ENCODE assay signal across 8 mouse cellular contexts in the genomic region with DNA sequence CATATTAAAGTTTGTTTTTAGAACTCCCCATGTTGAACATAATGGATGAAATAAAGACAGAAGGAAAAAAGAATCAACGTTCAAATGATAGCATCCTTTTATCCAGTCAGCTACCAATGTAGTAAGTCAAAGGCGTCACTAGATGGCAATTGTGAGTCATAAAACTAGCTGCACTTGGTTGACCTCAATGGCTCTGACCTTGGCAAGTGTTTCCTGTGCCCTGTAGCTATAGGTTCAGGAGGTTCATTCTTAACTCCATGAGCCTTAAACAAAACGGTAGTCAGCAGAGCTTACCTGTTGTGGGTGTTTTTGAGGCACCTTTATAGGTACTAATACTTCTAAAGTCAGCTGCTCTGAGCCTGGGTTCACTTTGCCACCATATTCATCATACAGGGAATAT.
A peak's percentile ranks its signal among the peaks of the same experiment; 100 is the strongest.
DNase-seq lines count a peak whose midpoint lies in the region; TF ChIP-seq lines count a peak whose summit lies in the region.
"Had no signal": no experiment of that assay in that cellular context is flagged by ENCODE, and none has a peak within 500 bp of the region (broad histone marks: within the 10 kb centered on the region; RNA-seq: fewer than 3 reads in every experiment).

No protein-coding gene starts in this region.

- peak; percentile 3 for DNase-seq in layer of hippocampus, adult 11-12 months (ENCODE audit: low spot score)
- no peak for DNase-seq in layer of hippocampus, adult 9-11 months
- DNase-seq in ES-E14 (ENCODE audit: low read depth, low spot score): peak; percentile 40
- peak; percentile 35 for DNase-seq in adrenal gland, postnatal 14 days
- DNase-seq in heart, postnatal 14 days: peak; percentile 6 to 44
- DNase-seq in lung, postnatal 10 days: peak; percentile 29
- DNase-seq in urinary bladder, postnatal 4 days (ENCODE audit: low spot score in 2 of 2): no peak

- no peaks in the 10 kb centered on the region for H3K36me3 ChIP-seq in ES-E14 (ENCODE audit: control insufficient read depth, insufficient read depth, low read length, poor library complexity, severe bottlenecking)

- H3K9ac ChIP-seq in ES-E14 (ENCODE audit: insufficient read depth, low read depth, low read length, poor library complexity, severe bottlenecking): no peak overlapping the region

- intact Hi-C loops in heart, postnatal 14 days (cut with DNase I): loop anchor here (5.0 to 10.0 kb wide), 3 partner anchors 37 to 265 kb away; no protein-coding TSS in a partner anchor

- H3K9me3 ChIP-seq in ES-E14 (ENCODE audit: control insufficient read depth, insufficient read depth, low read depth, low read length): no peaks in the 10 kb centered on the region

- H3K4me3 ChIP-seq in ES-E14 (ENCODE audit: insufficient read depth in 1 of 2, low read depth in 1 of 2, low read length in 2 of 2, poor library complexity in 1 of 2, severe bottlenecking in 1 of 2): no peak overlapping the region

- no peaks in the 10 kb centered on the region for H3K4me1 ChIP-seq in ES-E14 (ENCODE audit: control insufficient read depth in 2 of 2, insufficient read depth in 2 of 2, low read length in 2 of 2, poor library complexity in 1 of 2)

- in situ Hi-C loops in ES-E14 (cut with MboI; ENCODE audit: low sequenced_read_pairs in 2 of 2, unreplicated experiment in 2 of 2): loop anchor here in 1 of 2 experiments (10.0 kb wide), 1 partner anchor 615 kb away; no protein-coding TSS in a partner anchor

- no peak overlapping the region for H3K27ac ChIP-seq in ES-E14 (ENCODE audit: insufficient read depth, low read depth, low read length, poor library complexity, severe bottlenecking)
- H3K27ac ChIP-seq: macrophage had no signal

TF ChIP-seq in ES-E14, 5 proteins besides CTCF, POLR2A, EP300 and RAD21:
- TF ChIP-seq ZC3H11A (IDR thresholded peaks at IDR 0.05; ENCODE audit: borderline replicate concordance, low read depth, low read length): peak; percentile 65
- TF ChIP-seq HCFC1 (IDR thresholded peaks at IDR 0.05; ENCODE audit: borderline replicate concordance, insufficient read depth, low read length): no peak
TF ChIP-seq in ES-E14: peak in this region for 1.

Comparison
In these comparisons a context has a peak if more than half of its experiments do, and no peak if none do; other contexts are left out.
1. DNase-seq: peak in layer of hippocampus, adult 11-12 months (single experiment), ES-E14 (single experiment), adrenal gland, postnatal 14 days (single experiment), heart, postnatal 14 days (2 of 2) and lung, postnatal 10 days (single experiment); none in layer of hippocampus, adult 9-11 months (single experiment) and urinary bladder, postnatal 4 days (0 of 2).